Mouse (Mus musculus) heart, embryonic 13.5 days (tissue): Measurements from ENCODE around the gene Elovl1. TPM values are rescaled to one million over a fixed set of nuclear protein-coding genes. Genes with fewer than 3 reads are reported as not detected.

Experiments
- ATAC-seq: fragments of 200-750 bp; cut with Nextera tagmentation; 2 replicates; pipeline ENCODE4 v1.8.0; 2017; ENCODE audit warnings: moderate TSS enrichment; ENCODE audit not compliant: insufficient number of reproducible peaks, low FRiP score, low TSS enrichment; ENCODE audit errors: extremely low read depth
- H3K27ac ChIP-seq: fragments of 300-500 bp; sonication (generic); replicated peaks from 2 replicates; pipeline ENCODE4 v1.5.1; 2015; ENCODE audit warnings: moderate library complexity, mild to moderate bottlenecking, inconsistent platforms
- H3K27me3 ChIP-seq: fragments of 300-500 bp; sonication (generic); replicated peaks from 2 replicates; pipeline ENCODE4 v1.6.1; 2015; ENCODE audit warnings: mild to moderate bottlenecking, inconsistent platforms
- H3K36me3 ChIP-seq: fragments of 300-500 bp; sonication (generic); 2 replicates; pipeline ENCODE4 v1.6.1; 2015; ENCODE audit warnings: mild to moderate bottlenecking, inconsistent platforms
- H3K4me1 ChIP-seq: fragments of 300-500 bp; sonication (generic); 2 replicates; pipeline ENCODE4 v1.6.1; 2015; ENCODE audit warnings: inconsistent platforms
- H3K4me2 ChIP-seq: fragments of 300-500 bp; sonication (generic); 2 replicates; pipeline ENCODE4 v1.6.1; 2015; ENCODE audit warnings: inconsistent platforms, mild to moderate bottlenecking, moderate library complexity
- H3K4me3 ChIP-seq: fragments of 300-500 bp; sonication (generic); 2 replicates; pipeline ENCODE4 v1.5.1; 2015; ENCODE audit warnings: moderate library complexity, mild to moderate bottlenecking, inconsistent platforms
- H3K9ac ChIP-seq: fragments of 300-500 bp; sonication (generic); 2 replicates; pipeline ENCODE4 v1.6.1; 2015; ENCODE audit warnings: inconsistent platforms, mild to moderate bottlenecking, moderate library complexity
- H3K9me3 ChIP-seq: fragments of 300-500 bp; sonication (generic); 2 replicates; pipeline ENCODE4 v1.6.1; 2016; ENCODE audit warnings: inconsistent platforms
- WGBS: fragments of 180-500 bp; shearing (Covaris S2); methylation state at CpG from one replicate; pipeline ENCODE4 v1.1.7; 2015; ENCODE audit warnings: mixed read lengths; 5-methylcytosine and 5-hydroxymethylcytosine counted together
- polyA plus RNA-seq: library from polyadenylated mRNA; unstranded; fragments of >200 nt; fragmentation: Nextera tagmentation; extraction: Ambion mirVana; gene quantifications from 2 replicates; pipeline ENCODE4 v1.2.1, GENCODE M21; 2015

Gene Elovl1
- 56.4 and 63.2 TPM in 2 replicates for polyA plus RNA-seq

DNA sequence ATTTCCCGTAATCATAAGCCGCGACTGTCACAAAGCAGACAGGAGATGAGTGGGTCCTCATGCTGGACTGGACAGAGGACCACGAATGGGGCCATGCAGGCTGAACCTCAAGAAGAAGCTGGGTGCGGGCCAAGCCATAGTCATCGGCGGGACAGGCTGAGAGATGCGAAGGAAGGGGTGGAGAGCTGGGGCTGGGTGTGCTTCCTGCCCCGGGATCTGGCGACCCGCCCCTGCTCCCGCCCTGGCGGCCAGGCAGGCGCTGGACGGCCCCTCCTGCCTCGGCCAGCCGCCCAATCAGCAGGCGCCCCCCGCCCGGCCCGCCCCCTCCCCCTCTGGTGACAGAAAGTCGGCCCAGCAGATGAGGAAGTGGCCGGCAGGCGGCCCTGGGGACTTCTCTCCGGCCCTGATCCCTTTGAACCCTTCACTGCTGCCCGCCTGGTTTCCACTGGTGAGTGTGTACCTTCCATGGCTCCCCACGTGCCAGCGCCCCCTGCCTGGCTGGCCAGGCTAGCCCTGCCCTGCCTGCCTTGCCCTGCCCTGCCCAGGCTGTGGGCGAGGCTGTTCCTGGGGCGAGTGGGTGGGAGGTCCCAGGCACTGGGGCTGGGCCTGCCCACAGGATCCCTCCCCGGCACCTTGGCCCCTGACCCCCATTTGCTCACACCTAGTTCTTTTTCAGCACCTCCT is at the start of gene Elovl1:
Gene Elovl1, plus strand, starts transcription at position 326 of the 684 bp plus-strand sequence.
- Histone ChIP-seq H3K4me1 (peaks cover 34% of the 10 kb centered on the region), H3K27me3 (no peaks in the 10 kb centered on the region), H3K27ac (peak within 1 kb of the TSS; percentile 84), H3K4me3 (peak within 1 kb of the TSS; percentile 77), H3K9me3 (no peaks in the 10 kb centered on the region), H3K4me2 (peak within 1 kb of the TSS; percentile 83), H3K36me3 (peaks cover 43% of the 10 kb centered on the region), H3K9ac (peak within 1 kb of the TSS; percentile 89)
- ATAC-seq: peak; percentile 95
- WGBS: under 1% methylated on average over 28 of the region's 31 CpGs

DNA sequence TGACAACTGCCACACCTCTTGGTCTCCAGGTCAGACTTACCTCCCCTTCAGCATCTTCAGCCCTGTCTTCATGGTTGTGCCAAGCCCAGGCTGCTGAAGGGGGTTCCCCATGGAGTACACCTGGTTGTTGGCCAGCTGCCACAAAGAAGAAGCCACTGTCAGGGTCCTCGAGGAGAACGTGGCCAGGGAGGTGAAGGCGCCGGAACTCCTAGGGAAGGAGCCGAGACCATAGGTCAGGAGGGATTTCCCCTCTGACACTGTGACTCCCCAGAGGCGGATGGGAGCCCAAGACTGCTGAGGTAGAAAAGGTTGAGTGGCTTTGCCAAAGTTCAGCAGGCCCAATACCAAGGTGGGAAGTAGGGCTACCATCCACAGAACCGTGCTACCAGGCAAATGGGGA is 44.6 kb upstream of the Elovl1 start:
- no peak overlapping the region for H3K4me2 ChIP-seq
- H3K27ac ChIP-seq: no peak overlapping the region
- WGBS: 90% methylated on average over 7 of the region's 7 CpGs
- no peaks in the 10 kb centered on the region for H3K27me3 ChIP-seq
- H3K9me3 ChIP-seq: no peaks in the 10 kb centered on the region
- no peak overlapping the region for H3K4me3 ChIP-seq
- H3K9ac ChIP-seq: no peak overlapping the region
- H3K36me3 ChIP-seq: peaks cover 99% of the 10 kb centered on the region
- no peak for ATAC-seq
- no peaks in the 10 kb centered on the region for H3K4me1 ChIP-seq

DNA sequence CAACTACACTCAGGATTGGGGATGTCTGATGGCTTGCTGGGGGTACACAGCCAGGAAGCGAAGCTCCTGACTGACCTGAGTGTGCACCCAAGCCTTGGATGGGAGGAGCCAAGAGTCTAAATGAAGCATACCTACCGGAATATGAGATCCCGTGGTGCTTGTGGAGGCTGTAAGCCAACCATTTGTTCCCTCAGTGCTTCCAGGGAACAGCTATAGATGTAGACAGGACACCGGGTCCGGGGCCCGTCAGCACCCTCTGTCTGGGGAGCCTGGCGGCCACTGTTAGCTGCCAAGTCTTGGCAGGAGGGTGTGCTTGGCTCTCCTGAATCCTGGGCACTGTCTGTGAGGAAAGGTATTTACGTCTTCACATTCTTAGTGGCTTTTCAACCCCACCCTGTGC is 40.6 kb upstream of the Elovl1 start:
- 94% methylated on average over 8 of the region's 8 CpGs for WGBS
- Histone ChIP-seq H3K4me1 (no peaks in the 10 kb centered on the region), H3K27me3 (no peaks in the 10 kb centered on the region), H3K9ac (no peak overlapping the region), H3K9me3 (no peaks in the 10 kb centered on the region), H3K36me3 (peaks cover 100% of the 10 kb centered on the region), H3K27ac (no peak overlapping the region), H3K4me2 (no peak overlapping the region), H3K4me3 (no peak overlapping the region)
- no peak for ATAC-seq

DNA sequence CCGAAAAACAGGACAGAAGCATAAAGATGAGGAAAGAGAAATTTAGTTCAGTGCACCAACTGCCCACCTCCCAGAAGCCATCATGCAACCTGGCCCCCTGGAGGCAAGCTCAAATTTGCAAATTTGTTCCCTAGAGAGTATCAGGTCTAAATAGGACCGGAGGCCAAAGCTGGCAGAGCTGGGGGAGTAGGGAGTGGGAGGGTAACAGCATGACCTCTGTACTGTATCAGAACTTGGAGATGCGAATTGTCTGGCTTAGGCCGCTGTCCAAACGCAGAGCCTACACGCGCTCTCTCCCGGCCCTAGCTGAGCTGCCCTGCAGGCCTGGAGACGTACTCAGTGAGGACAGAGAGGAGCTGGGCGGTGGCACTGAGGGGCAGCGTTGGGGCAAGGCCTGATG is 37.7 kb upstream of the Elovl1 start:
- H3K4me1 ChIP-seq: peaks cover 16% of the 10 kb centered on the region
- H3K9ac ChIP-seq: no peak overlapping the region
- no peak overlapping the region for H3K4me3 ChIP-seq
- ATAC-seq: no peak
- no peaks in the 10 kb centered on the region for H3K27me3 ChIP-seq
- H3K27ac ChIP-seq: no peak overlapping the region
- WGBS: 84% methylated on average over 11 of the region's 11 CpGs
- H3K9me3 ChIP-seq: no peaks in the 10 kb centered on the region
- H3K4me2 ChIP-seq: no peak overlapping the region
- H3K36me3 ChIP-seq: peaks cover 91% of the 10 kb centered on the region

DNA sequence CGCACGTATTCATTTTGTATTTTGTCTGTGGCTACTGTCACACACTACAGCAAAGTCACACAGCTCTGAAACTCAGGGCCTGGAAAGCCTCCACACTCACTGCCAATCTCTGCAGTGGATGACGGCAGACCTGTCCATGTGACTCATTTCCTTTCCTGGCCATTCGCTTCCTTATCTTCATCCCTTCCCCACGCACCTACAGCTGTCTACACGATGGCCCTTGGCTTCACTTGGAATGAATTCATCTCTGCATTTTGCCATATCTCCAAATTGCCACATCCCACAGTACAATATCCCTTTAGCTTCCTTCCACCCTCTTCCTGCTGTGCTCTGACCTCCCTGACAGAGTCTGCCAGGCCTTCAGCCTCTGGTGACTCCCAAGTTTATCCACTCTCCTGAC is 33.4 kb upstream of the Elovl1 start:
- ATAC-seq: no peak

DNA sequence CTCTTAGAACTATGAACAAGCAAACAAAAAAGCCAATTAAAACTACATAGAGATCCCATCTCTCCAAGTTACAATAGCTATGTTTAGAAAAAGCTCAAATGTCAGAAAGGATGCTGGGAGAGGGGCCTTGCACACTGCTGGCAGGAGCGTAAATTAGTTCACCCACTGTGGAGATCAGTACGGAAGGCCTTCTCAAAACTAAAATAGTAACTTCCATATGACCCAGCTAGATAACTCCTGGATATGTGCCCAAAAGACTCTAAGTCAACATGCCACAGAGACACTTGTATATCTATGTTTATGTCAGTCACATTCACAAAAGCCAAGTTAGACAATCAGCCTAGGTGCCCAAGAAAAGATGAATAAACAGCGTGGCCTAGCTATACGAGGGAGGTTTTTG is 32.6 kb upstream of the Elovl1 start:
- Histone ChIP-seq H3K36me3 (peaks cover 89% of the 10 kb centered on the region), H3K4me3 (no peak overlapping the region), H3K9me3 (no peaks in the 10 kb centered on the region), H3K9ac (peak overlapping the region; percentile 50; the same call in 1 of the 2 replicates), H3K4me1 (peaks cover 27% of the 10 kb centered on the region), H3K27ac (peak overlapping the region; percentile 84), H3K27me3 (no peaks in the 10 kb centered on the region), H3K4me2 (0 out of 2 replicates have a peak overlapping the region, but pooled peaks have one; percentile 14)
- WGBS: 29% methylated on average over 4 of the region's 4 CpGs
- ATAC-seq: no peak

More for the DNA sequence above, 33.4 kb upstream of the Elovl1 start:
- WGBS: 34% methylated on average over 6 of the region's 6 CpGs
- Histone ChIP-seq H3K27me3 (no peaks in the 10 kb centered on the region), H3K27ac (peak overlapping the region; percentile 84), H3K4me2 (no peak overlapping the region), H3K4me3 (no peak overlapping the region), H3K4me1 (peaks cover 27% of the 10 kb centered on the region), H3K9ac (peak overlapping the region; percentile 53), H3K36me3 (peaks cover 89% of the 10 kb centered on the region), H3K9me3 (no peaks in the 10 kb centered on the region)

GRCm38 (mm10) chr4:118396433-118396832 is 31.5 kb upstream of the Elovl1 start:
- no peak for ATAC-seq
- no peaks in the 10 kb centered on the region for H3K9me3 ChIP-seq
- H3K4me1 ChIP-seq: peaks cover 27% of the 10 kb centered on the region
- WGBS: 71% methylated on average over 3 of the region's 3 CpGs
- no peak overlapping the region for H3K4me3 ChIP-seq
- peak overlapping the region; percentile 50; the same call in 1 of the 2 replicates for H3K27ac ChIP-seq
- no peak overlapping the region for H3K4me2 ChIP-seq
- H3K36me3 ChIP-seq: peaks cover 89% of the 10 kb centered on the region
- no peaks in the 10 kb centered on the region for H3K27me3 ChIP-seq
- H3K9ac ChIP-seq: no peak overlapping the region

DNA sequence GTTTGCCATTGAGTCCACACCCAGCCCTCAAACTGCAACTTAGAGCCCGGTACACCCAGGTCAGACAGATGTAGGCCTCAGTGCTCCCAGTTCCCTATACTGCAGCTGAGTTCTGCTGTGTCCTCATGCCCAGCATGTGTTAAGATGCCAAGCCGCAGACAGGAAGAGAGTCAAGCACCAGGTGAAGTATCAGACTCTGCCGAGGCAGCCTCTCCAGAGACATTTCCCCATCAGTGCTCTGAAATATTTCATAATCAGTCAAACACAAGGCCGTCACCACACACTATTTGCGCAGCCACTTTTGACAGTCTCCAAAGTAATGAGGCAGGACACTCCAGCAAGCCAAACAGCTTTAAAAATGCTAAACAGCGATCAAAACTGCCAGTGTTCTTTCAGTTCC is 29.5 kb upstream of the Elovl1 start:
- Histone ChIP-seq H3K27ac (no peak overlapping the region), H3K9ac (no peak overlapping the region), H3K9me3 (no peaks in the 10 kb centered on the region), H3K4me2 (no peak overlapping the region), H3K4me3 (no peak overlapping the region), H3K4me1 (peaks cover 32% of the 10 kb centered on the region), H3K36me3 (peaks cover 89% of the 10 kb centered on the region), H3K27me3 (no peaks in the 10 kb centered on the region)
- ATAC-seq: no peak
- 90% methylated on average over 6 of the region's 6 CpGs for WGBS

DNA sequence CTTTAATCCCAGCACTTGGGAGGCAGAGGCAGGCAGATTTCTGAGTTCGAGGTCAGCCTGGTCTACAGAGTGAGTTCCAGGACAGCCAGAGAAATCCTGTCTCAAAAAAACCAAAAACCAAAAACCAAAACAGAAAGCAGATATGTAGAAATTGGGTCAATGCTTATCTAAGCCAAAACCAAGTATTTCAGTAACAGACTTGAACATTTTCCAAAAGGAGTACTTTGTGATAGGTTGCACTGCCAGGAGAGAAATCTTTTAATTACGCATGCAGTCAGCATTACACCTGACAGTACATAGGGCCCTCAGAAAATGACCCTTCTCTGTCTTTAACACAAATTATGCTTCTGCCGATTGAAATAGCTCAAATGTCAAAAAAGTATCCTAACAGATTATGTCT is 26.5 kb upstream of the Elovl1 start:
- no peak overlapping the region for H3K27ac ChIP-seq
- H3K36me3 ChIP-seq: peaks cover 88% of the 10 kb centered on the region

DNA sequence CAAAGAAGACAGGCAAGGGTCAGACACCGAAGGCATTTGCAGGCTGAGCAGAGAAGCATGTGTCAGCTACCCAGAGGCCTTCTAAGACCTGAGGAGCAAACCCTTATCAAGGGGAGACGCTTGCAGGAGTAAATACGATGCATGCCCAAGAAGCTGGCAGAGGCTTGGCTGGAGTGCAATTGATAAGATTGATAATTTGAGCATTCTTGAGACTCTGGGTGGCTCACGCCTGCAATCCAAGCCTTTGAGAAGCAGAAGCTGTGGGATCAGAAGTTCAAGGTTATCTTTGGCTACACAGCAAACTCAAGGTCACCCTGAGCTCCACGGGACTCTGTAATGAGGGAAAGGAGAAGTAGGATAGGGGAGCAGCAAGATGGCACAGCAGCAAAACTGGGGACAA is 26.0 kb upstream of the Elovl1 start:
- peaks cover 83% of the 10 kb centered on the region for H3K36me3 ChIP-seq
- H3K9ac ChIP-seq: no peak overlapping the region
- H3K9me3 ChIP-seq: no peaks in the 10 kb centered on the region
- 0 out of 2 replicates have a peak, but pooled peaks cover 5% of the 10 kb centered on the region for H3K4me1 ChIP-seq
- no peak overlapping the region for H3K4me2 ChIP-seq
- no peak overlapping the region for H3K4me3 ChIP-seq
- H3K27ac ChIP-seq: no peak overlapping the region; the same call in 1 of the 2 replicates
- 70% methylated on average over 5 of the region's 5 CpGs for WGBS
- no peaks in the 10 kb centered on the region for H3K27me3 ChIP-seq
- ATAC-seq: no peak

More for the DNA sequence above, 26.5 kb upstream of the Elovl1 start:
- no peak overlapping the region for H3K4me3 ChIP-seq
- H3K4me2 ChIP-seq: no peak overlapping the region
- H3K4me1 ChIP-seq: peaks cover 9% of the 10 kb centered on the region
- WGBS: 90% methylated on average over 3 of the region's 3 CpGs
- H3K9ac ChIP-seq: no peak overlapping the region
- ATAC-seq: no peak
- H3K27me3 ChIP-seq: no peaks in the 10 kb centered on the region
- H3K9me3 ChIP-seq: no peaks in the 10 kb centered on the region

DNA sequence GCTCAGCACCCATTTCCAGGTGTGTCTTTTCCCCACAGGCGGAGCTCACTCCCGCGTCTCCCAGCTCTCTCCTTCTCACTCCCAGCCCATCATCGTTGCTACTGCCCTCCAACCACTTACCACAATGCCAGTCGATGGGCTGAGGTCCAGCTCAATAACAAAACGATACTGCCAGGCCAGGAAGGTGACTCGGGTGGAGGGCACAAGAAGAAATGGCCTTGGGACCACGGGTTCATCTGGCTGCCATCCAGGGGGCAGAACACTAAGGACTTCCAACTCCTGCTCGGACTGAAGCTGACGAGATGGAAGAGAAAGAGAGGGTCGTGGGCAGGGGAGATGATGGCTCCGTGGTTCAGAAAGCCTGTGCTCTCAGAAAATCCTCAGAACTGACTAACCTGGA is 25.2 kb upstream of the Elovl1 start:
- WGBS: 94% methylated on average over 12 of the region's 12 CpGs
- Histone ChIP-seq H3K4me2 (no peak overlapping the region), H3K27me3 (no peaks in the 10 kb centered on the region), H3K9me3 (no peaks in the 10 kb centered on the region), H3K9ac (no peak overlapping the region), H3K4me1 (0 out of 2 replicates have a peak, but pooled peaks cover 8% of the 10 kb centered on the region), H3K4me3 (no peak overlapping the region), H3K27ac (no peak overlapping the region), H3K36me3 (peaks cover 75% of the 10 kb centered on the region)
- no peak for ATAC-seq
